ENCODE assay signal across 26 mouse cellular contexts in genomic region chr8:104304962-104305361, GRCm38 (mm10). TPM values are rescaled to one million over a fixed set of nuclear protein-coding genes. Genes with fewer than 3 reads are reported as not detected.
"Had no signal": no experiment of that assay in that cellular context is flagged by ENCODE, and none has a peak within 500 bp of the region (broad histone marks: within the 10 kb centered on the region; RNA-seq: fewer than 3 reads in every experiment).

No protein-coding gene starts in this region.

- DNase-seq: lung, adult 18-20 months; lung, embryonic 14.5 days; lung, postnatal 10 days; lung, postnatal 4 days; midbrain, embryonic 14.5 days; retina, postnatal 1 day; right cerebral cortex, adult 18-20 months; right cerebral cortex, postnatal 25 days; right cerebral cortex, postnatal 4 days; spleen, adult 18-20 months; thymus, adult 18-20 months; thymus, postnatal 14 days; thymus, postnatal 36 days had no signal

- ATAC-seq: midbrain, embryonic 16.5 days had no signal

RNA-seq across cellular contexts. Expression of gene Gm45711, which starts 4.9 kb away (rescaled TPM):
- total RNA-seq: megakaryocyte-erythroid progenitor cell, adult 5-6 weeks had no signal
- polyA plus RNA-seq: lung, embryonic 14.5 days; lung, embryonic 16.5 days; midbrain, embryonic 10.5 days; midbrain, embryonic 12.5 days; midbrain, embryonic 14.5 days; midbrain, embryonic 16.5 days; myocyte; neural tube, embryonic 11.5 days; neural tube, embryonic 13.5 days; neural tube, embryonic 15.5 days; small intestine, adult 2 months; stomach, embryonic 14.5 days; stomach, embryonic 16.5 days; thymus, postnatal 0 days had no signal

RNA-seq across cellular contexts. Expression of gene Cmtm1, which starts 5.0 kb away (rescaled TPM):
- total RNA-seq: megakaryocyte-erythroid progenitor cell, adult 5-6 weeks had no signal
- polyA plus RNA-seq: lung, embryonic 14.5 days; lung, embryonic 16.5 days; midbrain, embryonic 10.5 days; midbrain, embryonic 12.5 days; midbrain, embryonic 14.5 days; midbrain, embryonic 16.5 days; myocyte; neural tube, embryonic 11.5 days; neural tube, embryonic 13.5 days; neural tube, embryonic 15.5 days; small intestine, adult 2 months; stomach, embryonic 14.5 days; stomach, embryonic 16.5 days; thymus, postnatal 0 days had no signal

RNA-seq across cellular contexts. Expression of gene Cmtm2a, which starts 12.0 kb away (rescaled TPM):
- total RNA-seq: megakaryocyte-erythroid progenitor cell, adult 5-6 weeks had no signal
- polyA plus RNA-seq: lung, embryonic 14.5 days; lung, embryonic 16.5 days; midbrain, embryonic 10.5 days; midbrain, embryonic 12.5 days; midbrain, embryonic 14.5 days; midbrain, embryonic 16.5 days; myocyte; neural tube, embryonic 11.5 days; neural tube, embryonic 13.5 days; neural tube, embryonic 15.5 days; small intestine, adult 2 months; stomach, embryonic 14.5 days; stomach, embryonic 16.5 days; thymus, postnatal 0 days had no signal

RNA-seq across cellular contexts. Expression of gene Gm11020, which starts 16.4 kb away (rescaled TPM):
- total RNA-seq: megakaryocyte-erythroid progenitor cell, adult 5-6 weeks had no signal
- polyA plus RNA-seq: lung, embryonic 14.5 days; lung, embryonic 16.5 days; midbrain, embryonic 10.5 days; midbrain, embryonic 12.5 days; midbrain, embryonic 14.5 days; midbrain, embryonic 16.5 days; myocyte; neural tube, embryonic 11.5 days; neural tube, embryonic 13.5 days; neural tube, embryonic 15.5 days; small intestine, adult 2 months; stomach, embryonic 14.5 days; stomach, embryonic 16.5 days; thymus, postnatal 0 days had no signal

RNA-seq across cellular contexts. Expression of gene Cmtm2b, which starts 17.1 kb away (rescaled TPM):
- total RNA-seq: megakaryocyte-erythroid progenitor cell, adult 5-6 weeks had no signal
- polyA plus RNA-seq: lung, embryonic 14.5 days; lung, embryonic 16.5 days; midbrain, embryonic 10.5 days; midbrain, embryonic 12.5 days; midbrain, embryonic 14.5 days; midbrain, embryonic 16.5 days; myocyte; neural tube, embryonic 11.5 days; neural tube, embryonic 13.5 days; neural tube, embryonic 15.5 days; small intestine, adult 2 months; stomach, embryonic 14.5 days; stomach, embryonic 16.5 days; thymus, postnatal 0 days had no signal
